Mouse (Mus musculus): ENCODE results near the gene Ganc.

Ganc gene

DNA sequence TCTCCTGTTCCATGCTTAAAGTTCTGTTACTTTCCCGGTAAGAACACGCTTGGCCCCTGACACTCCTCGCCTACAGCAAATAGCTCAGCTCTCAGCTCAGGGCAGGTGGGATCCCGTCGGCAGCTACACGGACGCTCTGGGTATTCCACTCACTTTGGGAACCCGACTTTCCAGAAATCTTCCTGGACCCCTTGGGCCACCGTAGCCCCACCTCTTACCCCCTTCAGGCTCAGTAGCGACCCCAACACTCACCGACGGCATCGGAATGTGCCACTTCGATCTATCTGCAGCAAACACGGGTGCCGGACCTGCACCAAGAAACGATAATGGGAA lies at the start of gene Ganc:
Gene Ganc (plus strand): TSS at position 244 of the 333 bp plus-strand sequence.
- DNase-seq: no peak

DNA sequence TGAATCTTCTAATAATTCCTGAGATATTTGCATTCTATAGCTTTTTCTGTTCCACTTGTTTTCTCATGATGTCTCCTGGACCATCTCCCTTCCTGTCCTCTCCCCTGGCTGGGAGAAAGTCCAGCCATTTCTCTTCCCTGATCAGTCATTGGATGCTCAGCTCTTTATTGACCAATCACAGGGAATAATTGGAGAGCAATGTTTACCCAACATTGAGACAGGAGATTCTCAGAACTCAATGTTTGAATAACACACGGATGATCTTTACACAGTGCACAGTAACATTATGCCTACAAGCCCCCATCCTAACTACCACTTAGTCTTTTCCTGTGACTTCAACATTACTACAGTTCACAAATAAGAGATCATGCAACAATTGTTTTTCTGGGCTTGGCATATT lies 43.3 kb upstream of the Ganc start:
- DNase-seq: no peak

DNA sequence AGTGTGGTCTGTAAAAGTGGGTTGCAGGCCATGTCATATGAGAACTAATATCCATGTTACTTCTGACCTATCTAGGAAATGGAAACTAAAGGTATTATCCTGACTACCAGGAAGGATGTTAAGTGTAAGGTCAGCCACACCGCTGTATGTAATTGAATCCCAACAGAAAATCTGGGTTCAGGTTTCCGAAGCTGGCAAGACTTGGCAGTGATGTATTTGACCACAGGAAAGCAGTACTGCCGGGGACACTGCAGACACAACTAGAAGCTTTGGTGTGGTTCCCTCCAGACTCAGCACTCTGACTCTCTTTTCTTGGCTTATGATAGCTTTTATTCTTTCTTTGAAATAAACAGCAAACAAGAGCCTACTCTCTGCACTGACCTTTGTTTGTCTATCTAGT lies 37.2 kb upstream of the Ganc start:
- DNase-seq: no peak

DNA sequence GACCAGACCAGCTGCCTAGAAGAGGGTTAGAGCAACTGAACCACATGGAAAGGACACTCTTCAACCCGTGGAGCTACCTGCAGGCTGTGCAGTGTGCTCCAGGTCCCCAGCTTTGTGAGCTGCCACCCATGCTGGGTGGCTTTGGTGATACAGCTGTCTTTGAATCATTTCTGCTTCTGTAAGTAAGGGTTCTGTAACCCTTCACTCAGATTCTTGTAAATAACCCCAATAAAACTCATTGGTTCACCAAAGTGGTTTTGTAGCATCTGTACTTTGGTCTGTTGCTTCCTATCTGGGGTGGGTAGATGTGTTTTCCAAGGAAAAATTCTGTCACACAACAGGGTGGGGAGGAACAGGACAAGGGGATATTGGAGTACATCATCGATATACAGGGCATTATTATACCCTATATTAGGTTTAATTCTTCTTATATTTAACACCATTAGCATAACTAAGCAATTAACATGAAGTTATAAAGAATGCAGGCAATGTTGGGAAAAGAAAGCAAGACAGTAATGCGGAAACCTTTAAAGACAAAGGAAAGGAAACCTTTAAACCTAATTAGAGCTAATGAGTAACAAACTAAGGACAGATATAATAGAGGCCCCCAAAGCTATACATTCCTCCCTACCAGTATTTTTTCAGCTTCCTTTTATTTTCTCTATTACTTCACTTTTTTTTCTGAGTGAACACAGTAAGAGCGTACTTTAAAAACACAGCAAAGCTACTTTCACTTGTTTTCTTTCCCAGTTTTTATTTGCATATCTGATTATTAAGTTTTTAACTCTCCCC lies 36.1 kb upstream of the Ganc start:
- no peak for DNase-seq

DNA sequence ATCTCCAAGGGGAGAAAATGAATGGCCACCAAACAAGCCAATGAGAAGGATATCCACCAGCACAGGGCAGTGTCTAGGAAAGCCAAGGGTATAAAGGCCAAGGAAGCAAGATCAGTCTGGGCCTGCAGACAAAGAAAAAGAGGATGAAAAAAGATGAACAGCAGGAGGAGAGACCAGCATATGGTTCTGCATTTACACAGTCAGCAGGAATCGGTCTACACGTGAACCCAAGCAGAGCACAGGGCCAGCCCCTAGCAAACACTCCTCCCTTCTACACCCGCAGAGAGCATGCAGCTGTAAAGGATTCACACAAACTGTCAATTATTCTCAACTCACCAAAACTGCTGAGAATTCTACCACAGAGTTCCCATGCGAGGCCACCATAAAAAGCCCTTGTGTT lies 29.8 kb upstream of the Ganc start:
- no peak for DNase-seq

DNA sequence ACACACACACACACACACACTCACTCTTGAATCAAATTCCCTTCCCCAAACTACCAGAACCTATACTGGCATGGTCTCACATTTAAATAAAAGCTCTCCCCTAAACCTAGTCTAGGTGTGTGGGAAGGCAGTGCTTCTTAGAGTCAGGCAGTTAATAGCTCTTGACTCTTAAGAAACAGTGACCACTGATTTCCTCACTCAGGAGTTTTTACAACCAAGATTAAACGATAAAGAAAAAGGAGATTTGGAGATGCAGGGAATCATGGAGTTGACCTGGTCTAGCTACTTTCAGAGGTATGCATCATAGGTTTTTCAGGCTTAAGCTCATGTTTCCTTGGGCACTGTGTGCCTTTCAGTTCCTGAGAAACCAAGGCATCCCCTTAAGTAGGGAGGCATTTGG lies 17.4 kb upstream of the Ganc start:
- DNase-seq: no peak

DNA sequence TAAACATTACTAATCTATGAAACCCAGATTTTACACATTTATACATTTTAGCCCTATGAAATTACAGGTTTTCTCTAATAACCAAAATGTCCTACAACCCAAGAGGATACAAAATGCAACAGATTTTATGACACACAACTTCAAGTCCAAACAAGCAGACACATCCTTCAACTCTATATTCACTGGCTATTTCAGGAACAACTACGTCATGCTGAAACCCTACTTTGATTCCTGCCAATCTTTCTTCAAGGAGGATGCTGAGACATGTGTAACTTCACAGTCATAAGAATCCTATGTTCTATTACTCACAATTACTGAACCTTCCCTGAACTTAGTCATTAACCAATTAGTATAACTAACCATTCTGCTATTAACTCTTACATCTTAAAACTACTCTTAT lies 16.4 kb upstream of the Ganc start:
- DNase-seq: no peak

DNA sequence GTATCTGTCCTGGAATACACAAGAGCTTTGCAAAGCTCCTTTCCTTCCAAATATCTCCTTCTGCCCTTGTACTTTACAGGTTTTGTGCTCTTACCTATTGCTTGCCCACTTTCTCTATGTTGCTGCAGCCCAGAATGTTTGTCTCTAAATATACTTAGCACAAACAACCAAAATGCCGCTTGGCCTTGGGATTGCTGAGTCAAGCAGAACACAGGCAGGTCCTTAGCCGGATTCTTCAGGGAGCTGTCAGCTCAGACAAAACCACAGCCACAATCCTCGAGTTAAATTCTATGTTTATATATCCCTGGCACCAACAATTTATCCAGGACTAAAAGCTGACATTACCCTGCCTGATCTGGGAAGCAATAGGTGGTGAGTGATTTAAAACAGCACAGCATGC lies 14.3 kb upstream of the Ganc start:
- DNase-seq: no peak

DNA sequence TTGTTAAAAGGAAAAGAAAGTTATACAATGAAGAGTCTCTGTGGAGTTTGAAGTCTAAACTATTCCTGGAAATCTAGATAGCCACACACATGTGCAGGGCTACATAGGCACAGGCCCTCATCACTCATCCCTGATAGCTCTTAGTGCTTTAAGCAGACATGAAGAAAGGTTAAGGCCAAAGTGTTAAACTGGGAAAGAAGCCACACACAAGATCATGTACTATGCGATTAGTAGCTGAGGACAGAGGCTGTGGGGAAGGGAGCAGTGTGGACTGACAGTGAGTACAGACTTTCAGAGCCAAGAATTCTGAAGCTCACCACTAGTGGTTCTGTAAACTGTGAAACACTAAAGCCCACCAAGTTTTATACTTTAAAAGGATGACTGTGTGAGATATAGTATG lies 12.8 kb upstream of the Ganc start:
- DNase-seq: no peak

DNA sequence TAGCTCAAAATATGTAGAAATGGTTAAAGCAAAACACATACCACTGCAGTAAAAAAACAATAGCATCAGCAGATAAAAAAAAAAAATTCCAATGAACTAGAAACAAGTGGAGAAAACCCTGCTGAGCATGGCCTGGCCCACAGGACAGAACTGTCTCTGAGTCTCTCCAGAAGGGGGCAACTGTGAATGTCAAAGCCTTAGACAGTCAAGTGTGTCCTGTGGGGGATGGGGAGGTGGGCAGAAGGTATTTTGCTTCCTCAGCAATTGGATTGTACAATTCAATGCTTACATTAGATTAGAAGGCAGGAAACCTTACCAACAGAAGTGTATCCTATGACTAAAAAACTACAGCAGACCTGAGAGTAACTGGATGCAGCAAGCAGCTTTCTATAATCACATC lies 11.3 kb upstream of the Ganc start:
- DNase-seq: no peak

DNA sequence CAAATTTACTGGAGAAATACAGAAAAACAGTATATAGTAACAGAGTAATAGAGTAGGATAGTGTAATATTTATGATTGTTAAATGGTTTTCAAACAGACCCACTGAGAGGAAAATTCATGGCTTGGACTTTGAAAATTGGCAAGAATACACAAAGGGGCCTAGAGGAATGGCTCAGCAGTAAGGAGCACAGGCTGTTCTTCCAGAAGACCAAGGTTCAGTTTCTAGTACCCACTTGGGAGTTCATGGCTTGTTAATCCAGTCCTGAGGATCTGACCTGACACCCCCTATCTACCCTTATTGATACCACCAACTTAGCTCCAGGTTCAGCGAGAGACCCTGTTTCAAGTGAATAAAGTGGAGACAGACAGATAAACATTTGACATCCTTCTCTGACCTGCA lies 5.7 kb upstream of the Ganc start:
- no peak for DNase-seq

DNA sequence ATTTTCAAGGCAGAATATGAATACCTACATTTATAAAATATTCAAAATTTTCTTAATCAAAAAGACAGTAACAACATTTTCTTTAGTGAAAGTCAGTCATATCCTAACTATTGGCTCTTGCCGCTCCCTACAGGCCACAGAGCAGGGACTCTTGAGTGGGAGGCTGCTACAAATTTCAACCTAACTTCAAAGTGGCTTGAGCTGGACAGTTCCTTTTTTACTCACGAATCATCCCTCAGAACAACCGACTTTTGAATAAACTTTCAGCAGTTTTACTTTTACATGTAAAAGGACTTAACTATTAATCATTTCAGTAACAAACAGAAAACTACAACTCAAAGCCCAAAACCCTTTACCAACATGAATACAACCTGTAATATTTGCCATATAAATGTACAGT lies 883 bp upstream of the Ganc start:
- DNase-seq: no peak

DNA sequence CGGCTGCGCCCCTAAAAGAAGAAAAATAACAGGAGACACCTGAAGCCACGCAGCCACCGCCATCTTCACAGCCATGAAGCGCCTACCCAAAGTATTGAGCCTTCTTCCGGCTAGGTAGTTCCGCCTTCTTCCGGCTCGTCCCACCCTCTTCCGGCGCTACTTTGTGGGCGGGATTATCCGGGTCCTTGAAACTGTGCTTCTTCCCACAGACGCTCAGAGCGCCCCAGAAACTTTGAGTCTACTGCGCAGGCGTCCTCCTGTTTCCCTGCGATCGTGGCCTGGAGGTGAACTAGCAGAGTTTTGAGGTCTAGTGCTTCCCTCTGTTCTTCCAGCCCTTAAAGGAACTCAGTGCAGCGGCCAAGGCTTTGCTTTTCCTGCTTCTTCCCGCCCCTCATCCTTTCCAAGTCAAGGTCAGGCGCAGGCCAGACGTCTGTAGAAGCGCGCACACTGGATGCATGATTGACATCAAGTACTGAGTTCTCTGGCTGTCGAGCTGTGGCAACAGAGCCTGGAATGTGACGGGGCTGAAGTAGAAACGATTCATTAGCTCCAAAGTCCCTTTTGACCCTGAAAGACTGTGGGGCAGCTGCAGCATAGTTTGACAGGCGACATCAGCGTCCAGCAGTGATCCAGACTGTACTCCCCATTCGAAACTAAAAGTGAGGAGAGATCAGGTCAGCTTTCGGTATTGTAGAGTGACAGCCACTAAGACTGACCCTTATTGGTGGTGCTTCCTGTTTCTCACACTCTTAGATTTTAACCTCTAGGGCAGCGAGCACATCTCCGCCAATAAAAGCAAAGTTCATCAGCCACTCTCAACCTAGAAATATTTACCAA lies 508 bp downstream of the Ganc start, which contains the start of gene Tmem87a:
Gene Tmem87a (minus strand): TSS at position 128 of the 837 bp plus-strand sequence.
- DNase-seq: peak; percentile 98

DNA sequence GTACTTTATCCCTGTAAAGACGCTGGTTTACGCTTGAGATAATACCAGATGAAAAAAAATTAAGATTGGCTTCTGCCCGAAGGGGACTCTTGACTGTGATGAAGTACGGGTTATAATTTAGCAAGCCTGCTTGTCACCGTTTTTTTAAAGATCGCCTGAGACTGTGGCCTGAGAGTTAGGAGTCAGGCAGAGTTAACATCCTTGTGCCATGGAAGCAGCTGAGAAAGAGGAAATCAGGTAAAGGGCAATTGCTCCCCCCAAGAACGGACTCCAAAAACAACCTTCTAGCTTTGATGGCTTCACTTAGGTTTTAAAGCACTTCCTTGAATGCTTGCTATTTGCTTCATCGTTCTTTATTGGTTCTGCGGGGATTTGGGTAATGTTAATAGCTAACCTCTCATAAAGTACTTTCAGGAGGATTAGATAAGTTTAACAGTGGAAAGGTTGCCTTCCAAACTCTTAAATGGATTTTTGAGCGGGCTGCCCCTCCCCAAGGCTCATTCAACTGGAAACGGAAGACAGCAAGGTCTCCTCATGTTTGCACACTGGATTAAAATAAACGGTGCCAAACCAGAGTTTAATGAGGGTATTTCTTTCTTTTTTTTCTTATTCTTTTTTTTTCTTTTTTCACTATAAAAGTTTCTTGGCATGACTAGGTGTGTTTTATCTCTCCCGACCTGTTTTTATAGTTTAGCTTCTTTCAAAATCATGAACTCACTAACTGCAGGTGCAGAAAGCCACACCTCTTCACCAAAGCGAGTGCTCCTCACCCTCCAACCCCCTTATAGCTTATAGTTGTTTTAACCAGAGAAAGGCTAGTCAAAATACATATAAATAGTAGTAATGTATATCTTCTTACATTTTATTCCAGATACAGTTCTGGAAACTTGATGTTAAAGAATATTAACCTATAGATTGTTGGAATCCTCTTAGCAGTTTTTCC lies 1.4 kb downstream of the Ganc start:
- peak; percentile 16 for DNase-seq

DNA sequence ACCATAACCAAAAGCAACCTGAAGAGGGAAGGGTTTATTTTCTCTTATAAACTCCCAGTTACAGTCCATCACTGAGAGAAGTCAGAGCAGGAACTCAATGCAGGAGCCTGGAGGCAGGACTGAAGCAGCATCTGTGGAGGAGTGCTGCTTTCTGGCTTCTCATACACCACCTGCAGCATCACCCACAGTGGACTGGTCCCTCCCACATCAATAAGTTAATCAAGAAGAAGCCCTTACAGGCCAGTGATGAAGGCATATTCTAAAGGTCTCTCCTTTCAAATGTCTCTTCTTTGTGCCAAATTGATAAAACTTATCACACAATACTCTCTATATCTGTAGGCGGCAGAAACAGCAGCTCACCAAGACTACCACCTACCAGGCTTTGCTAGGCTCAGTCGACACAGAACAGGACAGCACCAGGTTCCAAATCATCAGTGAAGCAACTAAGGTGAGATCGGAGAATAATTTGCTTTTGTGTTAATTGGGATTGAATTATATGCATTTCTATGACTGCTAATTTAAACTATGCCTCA lies 7.5 kb downstream of the Ganc start:
- no peak for DNase-seq

DNA sequence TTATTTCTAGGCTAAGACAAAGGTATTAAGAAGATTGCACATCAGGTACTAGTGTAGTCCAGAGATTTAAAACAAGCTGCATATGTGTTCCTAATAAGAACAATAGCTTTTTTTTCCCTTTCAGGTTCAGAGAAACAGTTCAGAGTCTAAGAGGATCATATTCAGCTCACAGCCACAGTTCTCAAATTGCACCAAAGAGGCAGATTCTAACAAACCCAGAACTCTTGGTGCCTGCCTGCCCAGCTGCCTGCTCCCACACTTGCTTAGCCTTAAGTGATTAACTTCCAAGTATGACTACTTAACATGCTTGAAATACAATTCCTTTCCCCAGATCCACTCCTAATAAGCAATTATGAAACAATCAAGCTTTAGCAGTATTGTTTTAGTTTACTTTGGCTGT lies 10.4 kb downstream of the Ganc start:
- no peak for DNase-seq

DNA sequence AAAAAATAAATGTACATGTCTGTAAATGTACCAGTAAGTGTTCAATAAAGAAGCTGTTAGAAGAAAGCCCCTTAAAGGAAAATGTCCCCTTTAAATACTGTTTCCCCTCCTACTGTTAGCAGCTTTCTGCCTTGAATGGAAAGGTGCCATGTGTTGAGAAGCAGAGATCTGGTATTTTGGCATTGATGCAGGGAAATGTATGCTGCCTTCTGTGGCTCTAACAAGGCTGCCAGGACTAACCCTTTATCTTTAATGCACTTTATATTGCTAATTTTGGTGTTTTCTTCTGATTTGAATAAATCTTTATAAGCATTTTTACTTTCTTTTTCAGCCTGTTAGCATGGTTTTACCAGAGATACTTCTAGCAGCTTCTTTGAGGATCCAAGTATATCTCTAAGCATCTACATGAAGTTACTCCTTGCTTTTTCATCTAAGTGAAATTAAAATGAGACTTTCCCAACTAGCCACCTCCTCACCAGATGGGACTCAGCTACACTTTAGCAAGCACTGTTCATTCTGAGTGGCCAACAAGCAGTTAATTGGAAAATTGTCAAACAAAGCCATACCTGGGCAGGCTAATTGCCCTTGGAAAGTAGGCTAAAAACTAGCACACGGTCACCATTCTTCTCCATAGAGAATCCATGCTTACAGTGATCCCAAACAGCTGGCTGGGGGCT lies 11.2 kb downstream of the Ganc start:
- DNase-seq: no peak

DNA sequence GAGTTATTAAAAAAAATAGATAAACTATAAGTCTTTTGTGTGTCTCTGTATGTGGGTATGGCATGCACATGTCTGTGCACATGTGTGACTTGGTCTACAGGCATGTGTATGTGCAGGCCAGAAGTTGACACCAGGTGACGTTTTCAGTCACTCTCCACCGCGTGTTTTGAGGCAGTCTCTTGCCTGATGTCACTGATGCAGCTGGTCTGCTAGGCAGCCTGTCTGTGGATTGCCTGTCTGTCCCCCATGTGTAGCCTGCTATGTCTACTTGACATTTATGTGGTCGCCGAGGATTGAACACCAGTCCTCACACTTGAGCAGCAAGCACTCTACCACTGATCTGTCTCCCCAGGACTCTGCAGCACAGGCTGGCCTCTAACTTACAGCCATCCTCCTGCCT lies 20.7 kb downstream of the Ganc start:
- DNase-seq: no peak

DNA sequence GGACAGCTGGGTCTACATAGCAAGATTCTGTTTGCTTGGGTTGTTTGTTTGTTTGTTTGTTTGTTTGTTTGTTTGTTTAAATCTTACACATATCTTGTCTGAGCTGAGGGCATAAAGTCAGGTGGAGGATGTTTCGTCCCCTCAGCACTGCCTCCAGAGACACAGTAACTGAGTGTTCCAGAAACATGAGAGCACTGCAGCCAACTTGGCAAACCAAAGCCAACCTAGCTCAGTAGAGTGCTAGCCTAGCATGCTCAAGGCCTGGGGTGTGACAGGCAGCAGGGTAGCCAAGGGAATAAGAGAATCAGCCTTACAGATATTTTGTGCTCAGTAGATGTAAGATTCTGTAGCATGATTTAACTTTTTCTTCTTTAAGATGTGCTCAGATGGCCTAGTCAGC lies 40.8 kb downstream of the Ganc start:
- no peak for DNase-seq

DNA sequence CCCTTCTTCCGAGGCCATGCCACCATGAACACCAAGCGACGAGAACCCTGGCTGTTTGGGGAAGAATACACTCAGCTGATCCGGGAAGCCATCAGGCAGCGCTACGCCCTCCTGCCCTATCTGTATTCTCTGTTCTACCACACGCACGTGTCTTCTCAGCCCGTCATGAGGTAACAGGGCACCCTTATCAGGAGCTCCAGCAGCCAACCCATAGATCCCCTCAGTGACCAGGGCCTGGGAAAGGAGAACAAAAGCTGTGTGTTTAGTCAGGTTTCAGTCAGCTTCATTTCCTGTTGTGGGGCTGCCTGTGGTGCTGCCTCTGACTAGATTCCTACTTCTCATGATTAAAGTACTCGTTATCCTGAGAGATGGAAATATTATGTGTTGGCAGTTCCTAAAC lies 42.7 kb downstream of the Ganc start:
- DNase-seq: no peak

DNA sequence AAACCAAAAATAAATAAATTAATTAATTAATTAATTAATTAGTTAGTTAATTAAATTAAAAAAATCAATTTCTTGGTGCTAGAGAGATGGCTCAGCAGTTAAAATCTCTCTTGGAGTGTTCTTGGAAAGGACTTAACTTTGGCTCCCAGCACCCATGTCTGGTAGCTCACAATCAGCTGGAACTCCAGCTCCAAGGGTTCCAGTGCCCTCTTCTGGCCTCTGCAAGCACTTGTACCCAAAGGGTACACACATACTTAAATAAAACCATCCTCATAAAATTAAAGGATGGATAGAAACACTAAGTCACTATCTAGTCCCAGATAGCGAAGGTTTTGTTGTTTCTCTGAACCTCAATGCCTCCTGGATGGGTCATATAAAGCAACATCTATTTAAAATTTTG lies 43.6 kb downstream of the Ganc start:
- no peak for DNase-seq

DNA sequence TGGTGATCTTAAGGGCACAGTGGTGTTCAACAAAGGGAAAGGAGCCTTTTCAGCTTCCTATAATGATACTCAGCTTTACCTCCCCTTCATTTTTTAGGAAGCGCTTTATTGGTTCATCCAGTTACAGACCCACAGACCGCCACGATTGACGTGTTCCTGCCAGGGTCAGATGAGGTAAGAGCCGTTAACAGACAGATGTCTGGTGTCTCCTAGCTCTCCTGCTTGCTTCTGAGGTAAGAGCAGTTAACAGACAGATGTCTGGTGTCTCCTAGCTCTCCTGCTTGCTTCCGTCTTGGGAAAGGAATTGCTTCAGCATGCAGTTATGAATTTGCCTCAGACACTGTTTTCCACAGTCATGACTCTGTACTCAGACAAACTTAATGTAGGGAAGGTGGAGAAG lies 47.0 kb downstream of the Ganc start:
- no peak for DNase-seq
